Mouse (Mus musculus) kidney, adult 2 months (tissue): ENCODE results near the gene Inpp4a.

Experiments
- CTCF ChIP-seq: fragments of 200-500 bp; conservative IDR thresholded peaks from 2 replicates; pipeline ENCODE4 v1.5.1; 2011; ENCODE audit warnings: low read depth, mild to moderate bottlenecking, control low read depth, low read length, moderate library complexity, mixed read lengths; ENCODE audit not compliant: insufficient read depth, insufficient read length
- POLR2A ChIP-seq: fragments of 200-500 bp; IDR thresholded peaks from one replicate; pipeline ENCODE4 v1.6.1; 2011; ENCODE audit warnings: low read depth, low read length, control low read depth

GRCm38 (mm10) chr1:37355492-37355891 lies 55.8 kb downstream of the Inpp4a start:
- TF ChIP-seq CTCF: no peak
- no peak for TF ChIP-seq POLR2A
